Mouse (Mus musculus): ENCODE results near the gene Ptprq.

- TF ChIP-seq POLR2A (IDR thresholded peaks at IDR 0.05; ENCODE audit: low read depth, low read length) (no peak), CTCF (conservative IDR thresholded peaks at IDR 0.05; ENCODE audit: insufficient read depth, insufficient read length, low read depth, low read length) (no peak)
Measured at GRCm38 (mm10) chr10:107514735-107515134, 205.1 kb downstream of the Ptprq start.
